Mouse (Mus musculus): ENCODE data around the gene Ap3b1. TPM values are rescaled to one million over a fixed set of nuclear protein-coding genes. Genes with fewer than 3 reads are reported as not detected.

The Ap3b1 gene
- polyA plus RNA-seq, 1 experiment = 23.0 TPM

GRCm38 (mm10) chr13:94365108-94365907, 6.5 kb downstream of the Ap3b1 start:
- no peaks in the 10 kb centered on the region; the same call in 1 of the 2 replicates for H3K4me1 ChIP-seq (ENCODE audit: control insufficient read depth, insufficient read depth, low read length)
- no peak overlapping the region for H3K27ac ChIP-seq (ENCODE audit: control insufficient read depth, insufficient read depth, low read depth, low read length, poor library complexity)
- TF ChIP-seq POLR2A (IDR thresholded peaks at IDR 0.05; ENCODE audit: borderline replicate concordance, control insufficient read depth, low read depth, low read length) (no peak), CTCF (IDR thresholded peaks at IDR 0.05; ENCODE audit: control insufficient read depth, insufficient read depth, low read length) (no peak)
- no peak overlapping the region for H3K4me3 ChIP-seq (replicated peaks; ENCODE audit: control insufficient read depth, low read depth, low read length)
- 76% methylated on average over 13 of the region's 13 CpGs for WGBS

- Histone ChIP-seq H3K4me3 (replicated peaks; ENCODE audit: control insufficient read depth, low read depth, low read length) (no peak overlapping the region), H3K27ac (ENCODE audit: control insufficient read depth, insufficient read depth, low read depth, low read length, poor library complexity) (no peak overlapping the region), H3K4me1 (ENCODE audit: control insufficient read depth, insufficient read depth, low read length) (no peaks in the 10 kb centered on the region; the same call in 1 of the 2 replicates)
- TF ChIP-seq POLR2A (IDR thresholded peaks at IDR 0.05; ENCODE audit: borderline replicate concordance, control insufficient read depth, low read depth, low read length) = no peak
- no peak for TF ChIP-seq CTCF (IDR thresholded peaks at IDR 0.05; ENCODE audit: control insufficient read depth, insufficient read depth, low read length)
- 89% methylated on average over 2 of the region's 2 CpGs for WGBS
These were observed 9.1 kb downstream of the Ap3b1 start for GRCm38 (mm10) chr13:94367869-94368268.

- no peak overlapping the region for H3K4me3 ChIP-seq (replicated peaks; ENCODE audit: control insufficient read depth, low read depth, low read length)
- no peak overlapping the region for H3K27ac ChIP-seq (ENCODE audit: control insufficient read depth, insufficient read depth, low read depth, low read length, poor library complexity)
- WGBS = 90% methylated on average over 10 of the region's 10 CpGs
- no peaks in the 10 kb centered on the region for H3K4me1 ChIP-seq (ENCODE audit: control insufficient read depth, insufficient read depth, low read length)
- TF ChIP-seq POLR2A (IDR thresholded peaks at IDR 0.05; ENCODE audit: borderline replicate concordance, control insufficient read depth, low read depth, low read length) (no peak), CTCF (IDR thresholded peaks at IDR 0.05; ENCODE audit: control insufficient read depth, insufficient read depth, low read length) (no peak)
These were observed 11.8 kb downstream of the Ap3b1 start for GRCm38 (mm10) chr13:94370521-94370920.

GRCm38 (mm10) chr13:94372066-94372465, 13.3 kb downstream of the Ap3b1 start:
- no peak overlapping the region for H3K4me3 ChIP-seq (replicated peaks; ENCODE audit: control insufficient read depth, low read depth, low read length)
- TF ChIP-seq POLR2A (IDR thresholded peaks at IDR 0.05; ENCODE audit: borderline replicate concordance, control insufficient read depth, low read depth, low read length) = no peak
- no peak for TF ChIP-seq CTCF (IDR thresholded peaks at IDR 0.05; ENCODE audit: control insufficient read depth, insufficient read depth, low read length)
- H3K4me1 ChIP-seq (ENCODE audit: control insufficient read depth, insufficient read depth, low read length) = no peaks in the 10 kb centered on the region
- 77% methylated on average over 7 of the region's 7 CpGs for WGBS
- H3K27ac ChIP-seq (ENCODE audit: control insufficient read depth, insufficient read depth, low read depth, low read length, poor library complexity) = no peak overlapping the region

- TF ChIP-seq POLR2A (IDR thresholded peaks at IDR 0.05; ENCODE audit: borderline replicate concordance, control insufficient read depth, low read depth, low read length) = no peak
- no peak for TF ChIP-seq CTCF (IDR thresholded peaks at IDR 0.05; ENCODE audit: control insufficient read depth, insufficient read depth, low read length)
- 93% methylated on average over 3 of the region's 3 CpGs for WGBS
- H3K4me1 ChIP-seq (ENCODE audit: control insufficient read depth, insufficient read depth, low read length) = no peaks in the 10 kb centered on the region
These were observed 15.4 kb downstream of the Ap3b1 start for GRCm38 (mm10) chr13:94374131-94374530.

GRCm38 (mm10) chr13:94375526-94376390, 17.0 kb downstream of the Ap3b1 start:
- 83% methylated on average over 7 of the region's 7 CpGs for WGBS
- Histone ChIP-seq H3K4me1 (ENCODE audit: control insufficient read depth, insufficient read depth, low read length) (no peaks in the 10 kb centered on the region), H3K27ac (ENCODE audit: control insufficient read depth, insufficient read depth, low read depth, low read length, poor library complexity) (no peak overlapping the region), H3K4me3 (replicated peaks; ENCODE audit: control insufficient read depth, low read depth, low read length) (no peak overlapping the region)
- TF ChIP-seq CTCF (IDR thresholded peaks at IDR 0.05; ENCODE audit: control insufficient read depth, insufficient read depth, low read length) = no peak
- TF ChIP-seq POLR2A (IDR thresholded peaks at IDR 0.05; ENCODE audit: borderline replicate concordance, control insufficient read depth, low read depth, low read length) = no peak

More at GRCm38 (mm10) chr13:94374131-94374530, 15.4 kb downstream of the Ap3b1 start:
- Histone ChIP-seq H3K27ac (ENCODE audit: control insufficient read depth, insufficient read depth, low read depth, low read length, poor library complexity) (no peak overlapping the region), H3K4me3 (replicated peaks; ENCODE audit: control insufficient read depth, low read depth, low read length) (no peak overlapping the region)

GRCm38 (mm10) chr13:94379006-94379405, 20.2 kb downstream of the Ap3b1 start:
- Histone ChIP-seq H3K4me1 (ENCODE audit: control insufficient read depth, insufficient read depth, low read length) (no peaks in the 10 kb centered on the region), H3K27ac (ENCODE audit: control insufficient read depth, insufficient read depth, low read depth, low read length, poor library complexity) (no peak overlapping the region), H3K4me3 (replicated peaks; ENCODE audit: control insufficient read depth, low read depth, low read length) (no peak overlapping the region)
- TF ChIP-seq CTCF (IDR thresholded peaks at IDR 0.05; ENCODE audit: control insufficient read depth, insufficient read depth, low read length) (no peak), POLR2A (IDR thresholded peaks at IDR 0.05; ENCODE audit: borderline replicate concordance, control insufficient read depth, low read depth, low read length) (no peak)
- 91% methylated on average over 4 of the region's 4 CpGs for WGBS

- H3K4me3 ChIP-seq (replicated peaks; ENCODE audit: control insufficient read depth, low read depth, low read length) = peak overlapping the region; percentile 6
- 15% methylated on average over 4 of the region's 4 CpGs for WGBS
- no peaks in the 10 kb centered on the region; the same call in 1 of the 2 replicates for H3K4me1 ChIP-seq (ENCODE audit: control insufficient read depth, insufficient read depth, low read length)
- TF ChIP-seq CTCF (IDR thresholded peaks at IDR 0.05; ENCODE audit: control insufficient read depth, insufficient read depth, low read length) (no peak), POLR2A (IDR thresholded peaks at IDR 0.05; ENCODE audit: borderline replicate concordance, control insufficient read depth, low read depth, low read length) (no peak)
- no peak overlapping the region for H3K27ac ChIP-seq (ENCODE audit: control insufficient read depth, insufficient read depth, low read depth, low read length, poor library complexity)
These were observed 22.7 kb downstream of the Ap3b1 start for GRCm38 (mm10) chr13:94381427-94381826.

Measured in bone marrow, adult 2 months (tissue).